Mouse (Mus musculus) liver, adult 2 months (tissue): ENCODE results near the gene Zmat5. TPM values are rescaled to one million over a fixed set of nuclear protein-coding genes. Genes with fewer than 3 reads are reported as not detected.

Experiments
- DNase-seq: peaks from one replicate; pipeline ENCODE4 v3.0.0-alpha.2; 2011; ENCODE audit warnings: low read depth, low spot score; ENCODE audit errors: extremely low read depth
- H3K27ac ChIP-seq: fragments of 200-500 bp; replicated peaks from 2 replicates; pipeline ENCODE4 v1.5.1; 2012; ENCODE audit warnings: low read depth, mild to moderate bottlenecking, control low read depth, inconsistent platforms, low read length; ENCODE audit not compliant: insufficient read depth
- H3K27me3 ChIP-seq: fragments of 200-500 bp; 2 replicates; pipeline ENCODE4 v1.6.1; 2012; ENCODE audit warnings: mild to moderate bottlenecking, moderate library complexity, low read length, inconsistent platforms; ENCODE audit not compliant: control insufficient read depth, insufficient read depth
- H3K36me3 ChIP-seq: fragments of 200-500 bp; 2 replicates; pipeline ENCODE4 v1.6.1; 2012; ENCODE audit warnings: low read length, inconsistent platforms; ENCODE audit not compliant: control insufficient read depth, insufficient read depth
- H3K4me1 ChIP-seq: fragments of 200-500 bp; 2 replicates; pipeline ENCODE4 v1.6.1; 2011; ENCODE audit warnings: low read length; ENCODE audit not compliant: control insufficient read depth, insufficient read depth
- H3K4me3 ChIP-seq: fragments of 200-500 bp; 2 replicates; pipeline ENCODE4 v1.5.1; 2011; ENCODE audit warnings: low read depth, mild to moderate bottlenecking, control low read depth, low read length, moderate library complexity; ENCODE audit not compliant: insufficient read depth
- H3K79me2 ChIP-seq: fragments of 200-500 bp; 2 replicates; pipeline ENCODE4 v1.6.1; 2012; ENCODE audit warnings: inconsistent platforms, mild to moderate bottlenecking, low read length, moderate library complexity; ENCODE audit not compliant: control insufficient read depth, insufficient read depth
- H3K9ac ChIP-seq: fragments of 200-500 bp; 2 replicates; pipeline ENCODE4 v1.6.1; 2012; ENCODE audit warnings: low read depth, mild to moderate bottlenecking, control low read depth, inconsistent platforms, low read length
- CTCF ChIP-seq: fragments of 200-500 bp; IDR thresholded peaks from 2 replicates; pipeline ENCODE4 v1.5.1; 2011; ENCODE audit warnings: low read depth, low read length, control low read depth
- POLR2A ChIP-seq: fragments of 200-500 bp; IDR thresholded peaks from 2 replicates; pipeline ENCODE4 v1.6.1; 2011; ENCODE audit warnings: low read length, control low read depth; ENCODE audit not compliant: insufficient read depth; ENCODE audit errors: extremely low read depth
- WGBS: fragments of 180-500 bp; shearing (Covaris S2); methylation state at CpG from one replicate; pipeline ENCODE4 v1.1.7; 2018; 5-methylcytosine and 5-hydroxymethylcytosine counted together
- polyA plus RNA-seq: library from polyadenylated mRNA; depleted of rRNA; stranded (reverse); fragments of >200 nt; gene quantifications from 2 replicates; pipeline ENCODE4 v1.2.3, GENCODE M21; 2012
- total RNA-seq: library from RNA; depleted of rRNA; stranded (reverse); fragments of >200 nt; gene quantifications from 2 replicates; pipeline ENCODE4 v1.2.3, GENCODE M21; 2014

The Zmat5 gene
- total and polyA plus RNA-seq, 2 experiments: 5.1 to 13.8 TPM

DNA sequence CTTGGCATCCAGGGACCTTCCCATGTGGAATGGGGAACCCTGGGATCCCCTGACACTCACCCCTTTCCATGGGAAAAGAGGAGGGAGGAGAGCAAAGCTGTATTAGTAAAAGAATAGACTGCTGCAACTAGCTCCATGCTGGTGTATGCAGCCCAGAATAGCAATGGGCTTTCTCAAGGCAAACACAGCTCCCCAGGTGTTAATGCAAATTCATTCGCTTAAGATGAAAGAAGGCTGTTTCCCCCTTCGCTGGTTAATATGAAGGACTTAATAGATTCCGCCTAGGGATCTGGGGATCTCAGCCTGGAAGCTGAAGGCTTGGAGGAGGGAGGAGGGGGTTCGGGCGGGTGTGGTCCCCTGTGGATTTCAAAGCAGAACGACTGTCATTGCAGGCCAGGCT, 57.5 kb downstream of the Zmat5 start:
- no peaks in the 10 kb centered on the region for H3K4me1 ChIP-seq
- no peak overlapping the region for H3K27ac ChIP-seq
- no peak for DNase-seq
- no peak overlapping the region for H3K9ac ChIP-seq
- no peaks in the 10 kb centered on the region for H3K79me2 ChIP-seq
- H3K27me3 ChIP-seq: no peaks in the 10 kb centered on the region
- WGBS: 28% methylated on average over 6 of the region's 6 CpGs
- TF ChIP-seq CTCF (no peak), POLR2A (no peak)
- no peak overlapping the region for H3K4me3 ChIP-seq
- H3K36me3 ChIP-seq: no peaks in the 10 kb centered on the region

DNA sequence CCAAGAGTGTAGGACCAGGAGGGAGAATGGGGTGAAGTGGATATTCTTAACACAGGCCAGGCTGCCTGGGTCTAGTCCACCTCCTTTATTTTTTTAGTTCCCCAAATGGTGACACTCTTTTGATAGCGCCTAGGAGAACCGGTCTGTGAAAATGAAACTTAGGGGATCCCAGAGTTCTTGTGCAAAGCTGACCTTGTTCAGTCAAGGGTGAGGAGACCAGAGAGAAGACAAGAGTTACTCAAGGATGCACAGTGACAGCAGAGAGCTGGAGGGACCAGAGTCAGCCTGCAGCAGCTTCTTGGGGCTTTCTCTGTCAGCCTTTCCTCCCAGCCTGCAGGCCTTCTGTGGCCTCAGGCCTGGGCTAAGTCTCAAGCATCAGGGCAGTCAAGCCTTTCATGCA, 58.0 kb downstream of the Zmat5 start:
- Histone ChIP-seq H3K4me1 (no peaks in the 10 kb centered on the region), H3K36me3 (no peaks in the 10 kb centered on the region), H3K27me3 (no peaks in the 10 kb centered on the region), H3K79me2 (no peaks in the 10 kb centered on the region), H3K4me3 (no peak overlapping the region), H3K27ac (no peak overlapping the region), H3K9ac (no peak overlapping the region)
- 30% methylated on average over 2 of the region's 2 CpGs for WGBS
- DNase-seq: no peak
- TF ChIP-seq POLR2A: no peak
- no peak for TF ChIP-seq CTCF

DNA sequence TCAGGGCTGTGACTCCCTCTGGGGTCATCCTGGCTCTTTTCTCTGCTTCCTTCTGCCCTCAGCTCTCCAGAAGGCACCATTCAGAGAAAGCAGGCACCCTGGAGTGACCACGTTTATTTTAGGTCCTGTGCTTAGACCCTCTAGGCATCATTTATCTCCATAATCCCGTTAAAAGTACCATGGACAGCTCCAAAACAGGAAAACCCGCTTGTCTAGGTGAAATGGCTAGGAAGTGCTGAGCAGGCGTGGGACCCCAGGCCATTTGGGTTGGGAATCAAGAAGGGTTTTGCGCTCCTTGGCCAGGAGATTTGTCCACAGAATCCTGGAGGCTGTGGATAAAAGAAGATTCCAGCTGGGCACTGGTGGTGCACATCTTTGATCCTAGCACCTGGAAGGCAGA, 59.2 kb downstream of the Zmat5 start:
- Histone ChIP-seq H3K79me2 (no peaks in the 10 kb centered on the region), H3K36me3 (no peaks in the 10 kb centered on the region), H3K27me3 (no peaks in the 10 kb centered on the region), H3K4me1 (no peaks in the 10 kb centered on the region), H3K4me3 (no peak overlapping the region), H3K27ac (no peak overlapping the region), H3K9ac (no peak overlapping the region)
- no peak for TF ChIP-seq CTCF
- TF ChIP-seq POLR2A: no peak
- 20% methylated on average over 5 of the region's 5 CpGs for WGBS
- no peak for DNase-seq

DNA sequence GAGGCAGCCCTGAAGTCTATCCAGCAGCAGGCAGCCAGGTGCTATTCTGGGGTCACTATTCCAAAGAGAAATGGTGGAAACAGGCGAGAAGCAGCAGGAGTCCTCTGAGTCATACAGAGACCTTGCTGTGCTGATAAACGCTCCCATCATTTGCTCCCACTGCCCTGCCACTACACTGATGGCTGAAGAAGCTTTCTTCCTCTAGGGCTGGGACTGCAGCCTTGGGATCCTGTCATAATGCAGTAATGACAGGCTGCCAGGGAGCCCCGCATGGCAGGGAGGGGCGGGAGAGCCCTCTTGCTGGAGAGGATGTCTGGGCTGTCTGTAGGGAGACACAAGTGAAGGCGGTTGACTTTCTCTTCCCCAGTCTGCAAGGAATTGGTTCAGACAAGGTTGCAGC, 60.0 kb downstream of the Zmat5 start:
- H3K27me3 ChIP-seq: no peaks in the 10 kb centered on the region
- no peak overlapping the region for H3K27ac ChIP-seq
- TF ChIP-seq POLR2A (no peak), CTCF (no peak)
- 58% methylated on average over 5 of the region's 5 CpGs for WGBS
- no peak for DNase-seq
- H3K9ac ChIP-seq: no peak overlapping the region
- no peaks in the 10 kb centered on the region for H3K79me2 ChIP-seq
- H3K4me1 ChIP-seq: no peaks in the 10 kb centered on the region
- H3K4me3 ChIP-seq: no peak overlapping the region
- H3K36me3 ChIP-seq: no peaks in the 10 kb centered on the region; the same call in 1 of the 2 replicates

DNA sequence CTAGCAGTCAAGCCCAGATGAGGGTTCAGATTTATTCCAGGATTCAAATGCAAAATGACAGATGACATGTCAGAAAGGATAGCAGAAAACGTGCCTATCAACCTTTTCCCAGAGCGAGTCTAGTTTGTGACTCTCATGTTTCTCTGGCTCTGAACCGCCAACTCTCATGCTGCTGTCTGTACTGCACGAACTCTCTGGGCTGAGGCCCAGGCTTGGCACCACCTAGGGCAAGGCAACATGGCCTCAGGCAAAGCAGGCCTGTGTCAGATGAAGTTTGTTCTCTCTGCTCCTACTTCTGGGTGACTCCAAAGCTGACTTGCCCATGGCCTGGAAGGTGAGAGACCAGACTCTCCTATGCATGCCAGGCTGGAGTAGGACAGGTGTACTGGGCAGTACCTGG, 63.9 kb downstream of the Zmat5 start:
- Histone ChIP-seq H3K4me3 (no peak overlapping the region), H3K27ac (no peak overlapping the region)
- WGBS: 77% methylated on average over 4 of the region's 4 CpGs

DNA sequence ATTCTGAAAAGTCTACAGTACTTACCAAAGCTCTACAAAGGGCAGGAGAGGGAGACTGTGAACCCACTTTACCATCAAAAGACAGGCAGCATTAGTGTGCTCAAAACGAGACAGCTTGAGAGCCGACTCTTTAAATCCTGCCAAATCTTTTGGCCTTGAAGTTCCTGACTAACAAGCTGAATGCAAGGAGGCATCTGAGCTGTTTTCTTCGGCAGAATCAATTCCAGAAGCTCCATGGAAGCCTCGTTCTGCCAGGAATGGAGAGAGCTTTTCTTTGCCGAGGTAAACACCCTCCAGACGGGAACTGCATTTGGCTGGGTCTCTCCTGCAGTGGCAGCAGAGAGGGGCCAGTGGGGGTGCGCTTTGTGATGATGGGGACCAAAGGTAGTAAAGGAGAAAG, 64.8 kb downstream of the Zmat5 start:
- H3K36me3 ChIP-seq: no peaks in the 10 kb centered on the region; the same call in 1 of the 2 replicates
- no peaks in the 10 kb centered on the region for H3K4me1 ChIP-seq
- no peak for DNase-seq
- TF ChIP-seq POLR2A: no peak
- no peaks in the 10 kb centered on the region for H3K27me3 ChIP-seq
- no peak overlapping the region for H3K4me3 ChIP-seq
- H3K27ac ChIP-seq: no peak overlapping the region
- WGBS: 84% methylated on average over 7 of the region's 7 CpGs
- H3K79me2 ChIP-seq: no peaks in the 10 kb centered on the region
- no peak overlapping the region for H3K9ac ChIP-seq

More for the DNA sequence above, 63.9 kb downstream of the Zmat5 start:
- no peaks in the 10 kb centered on the region for H3K79me2 ChIP-seq
- H3K9ac ChIP-seq: no peak overlapping the region
- no peaks in the 10 kb centered on the region for H3K4me1 ChIP-seq
- no peaks in the 10 kb centered on the region; the same call in 1 of the 2 replicates for H3K36me3 ChIP-seq
- no peaks in the 10 kb centered on the region for H3K27me3 ChIP-seq
- DNase-seq: no peak
- TF ChIP-seq CTCF (no peak), POLR2A (no peak)
